Comparison of ENCODE assay signal across 9 mouse cellular contexts in the genomic region with DNA sequence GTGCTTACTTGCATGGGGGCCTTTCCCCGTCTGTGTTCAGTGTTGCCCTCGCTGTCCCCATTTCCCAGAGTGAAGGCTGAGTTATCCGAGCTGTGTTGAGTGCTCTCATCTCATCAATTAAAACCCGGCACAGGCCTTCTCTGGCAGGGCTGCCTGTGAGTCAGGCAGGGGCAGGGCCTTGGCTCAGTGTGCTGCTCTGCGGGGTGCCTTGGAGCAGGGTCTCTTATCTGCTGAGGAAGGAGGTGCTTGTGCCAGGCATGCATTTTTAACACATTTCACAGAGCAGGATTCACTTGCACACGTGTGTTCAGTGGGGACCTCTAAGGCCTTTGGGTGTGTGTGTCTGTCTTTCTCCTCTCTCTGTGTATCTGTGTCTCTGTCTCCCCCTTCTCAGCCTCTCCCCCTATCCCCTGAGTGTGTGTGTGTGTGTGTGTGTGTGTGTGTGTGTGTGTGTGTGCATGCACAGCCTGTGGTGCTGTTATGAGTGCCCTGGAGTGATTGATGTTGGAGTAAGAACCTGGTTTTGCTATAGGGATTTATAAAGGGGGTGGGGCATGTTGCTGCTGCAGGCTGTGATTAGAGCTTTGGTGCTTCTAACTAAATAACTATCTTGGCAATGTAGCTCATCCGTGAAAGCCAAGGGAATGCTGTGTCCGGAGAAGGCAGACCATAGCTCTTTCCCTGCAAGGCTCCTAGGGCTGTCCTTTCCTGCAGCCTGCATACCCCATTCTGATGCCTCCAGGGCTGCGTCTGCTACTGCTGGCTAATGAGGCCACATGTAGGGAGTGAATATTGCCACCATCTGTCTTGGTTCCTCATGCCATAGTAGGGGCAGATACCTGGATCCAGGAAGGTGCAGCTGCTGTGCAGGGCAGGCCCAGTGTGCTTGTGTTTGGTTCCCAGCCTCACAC.
DNase-seq lines count a peak whose midpoint lies in the region; ATAC-seq and TF ChIP-seq lines count a peak whose summit lies in the region.
"Had no signal": no experiment of that assay in that cellular context is flagged by ENCODE, and none has a peak within 500 bp of the region (broad histone marks: within the 10 kb centered on the region; RNA-seq: fewer than 3 reads in every experiment).

No protein-coding gene starts in this region.

- no peaks in the 10 kb centered on the region for H3K9me3 ChIP-seq in forebrain, embryonic 13.5 days (replicated peaks)
- H3K9me3 ChIP-seq in midbrain, embryonic 13.5 days: no peaks in the 10 kb centered on the region

- ATAC-seq in forebrain, embryonic 13.5 days: peak; percentile 56
- ATAC-seq in midbrain, embryonic 13.5 days: peak; percentile 65
- ATAC-seq in megakaryocyte progenitor cell, adult 5-6 weeks (replicated peaks; ENCODE audit: poor library complexity): no peak

- no peak for TF ChIP-seq CTCF in gastrocnemius, adult 2 months (IDR thresholded peaks at IDR 0.05)

- no peaks in the 10 kb centered on the region for H3K27me3 ChIP-seq in forebrain, embryonic 13.5 days
- no peaks in the 10 kb centered on the region for H3K27me3 ChIP-seq in midbrain, embryonic 13.5 days

- intact Hi-C loops in gastrocnemius, adult 2 months (cut with DNase I): no loop called here

- 15% methylated on average over 9 of the region's 9 CpGs for WGBS in forebrain, embryonic 13.5 days
- WGBS in midbrain, embryonic 13.5 days: 14% methylated on average over 9 of the region's 9 CpGs

- 0 out of 2 replicates have a peak overlapping the region, but pooled peaks have one; percentile 12 for H3K27ac ChIP-seq in gastrocnemius, adult 2 months
- peak overlapping the region; percentile 41 for H3K27ac ChIP-seq in forebrain, embryonic 13.5 days
- H3K27ac ChIP-seq in midbrain, embryonic 13.5 days: peak overlapping the region; percentile 86

- no peak overlapping the region for H3K4me3 ChIP-seq in gastrocnemius, adult 2 months
- H3K4me3 ChIP-seq in forebrain, embryonic 13.5 days: no peak overlapping the region
- H3K4me3 ChIP-seq in midbrain, embryonic 13.5 days (replicated peaks): no peak overlapping the region

- H3K36me3 ChIP-seq in forebrain, embryonic 13.5 days (ENCODE audit: poor library complexity, severe bottlenecking): no peaks in the 10 kb centered on the region
- no peaks in the 10 kb centered on the region for H3K36me3 ChIP-seq in midbrain, embryonic 13.5 days

- peak overlapping the region; percentile 18; the same call in 1 of the 2 replicates for H3K9ac ChIP-seq in forebrain, embryonic 13.5 days
- H3K9ac ChIP-seq in midbrain, embryonic 13.5 days (replicated peaks): 0 out of 2 replicates have a peak overlapping the region, but pooled peaks have one; percentile 19

- peaks cover 51% of the 10 kb centered on the region for H3K4me1 ChIP-seq in forebrain, embryonic 13.5 days
- H3K4me1 ChIP-seq in midbrain, embryonic 13.5 days (replicated peaks): peaks cover 74% of the 10 kb centered on the region

- no peak for DNase-seq in gastrocnemius, adult 2 months
- DNase-seq in gastrocnemius, postnatal 10 days: no peak
- peak; percentile 25 for DNase-seq in R1 (ENCODE audit: low read depth, low spot score)
- DNase-seq in testis, postnatal 10 days (ENCODE audit: low spot score): no peak
- DNase-seq in frontal cortex, postnatal 25 days (ENCODE audit: low spot score in 2 of 2): no peak
- DNase-seq: kidney, adult 18-20 months had no signal

- H3K4me2 ChIP-seq in forebrain, embryonic 13.5 days: no peak overlapping the region
- H3K4me2 ChIP-seq in midbrain, embryonic 13.5 days (replicated peaks): peak overlapping the region; percentile 1; the same call in 1 of the 2 replicates

Comparison
In these comparisons a context has a peak if more than half of its experiments do, and no peak if none do; other contexts are left out.
1. H3K27ac ChIP-seq: peak in every context shown above with its lines; median percentile 86 in midbrain, embryonic 13.5 days; 41 in forebrain, embryonic 13.5 days; 12 in gastrocnemius, adult 2 months.